Mouse (Mus musculus): Measurements from ENCODE around the gene Clec4a3. TPM values are rescaled to one million over a fixed set of nuclear protein-coding genes. Genes with fewer than 3 reads are reported as not detected.

The Clec4a3 gene
- polyA plus RNA-seq, 1 experiment from 2014 or later = 0.59 TPM

Other genes starting within 250 kb of the Clec4a3 start
- 0.09 and 0.29 TPM in 2 replicates for gene Nanog, start 245.0 kb upstream of the Clec4a3 start, polyA plus RNA-seq (2015; fragmentation: Nextera tagmentation; extraction: Ambion mirVana)
- gene Slc2a3, start 150.9 kb upstream of the Clec4a3 start, polyA plus RNA-seq (2015; fragmentation: Nextera tagmentation; extraction: Ambion mirVana) = 19.9 and 20.5 TPM in 2 replicates
- 6.4 and 6.8 TPM in 2 replicates for gene Foxj2, start 132.6 kb upstream of the Clec4a3 start, polyA plus RNA-seq (2015; fragmentation: Nextera tagmentation; extraction: Ambion mirVana)
- gene C3ar1, start 96.4 kb upstream of the Clec4a3 start, polyA plus RNA-seq (2015; fragmentation: Nextera tagmentation; extraction: Ambion mirVana) = 0.89 and 1.3 TPM in 2 replicates
- gene Necap1, start 78.0 kb upstream of the Clec4a3 start, polyA plus RNA-seq (2015; fragmentation: Nextera tagmentation; extraction: Ambion mirVana) = 112 and 122 TPM in 2 replicates
- gene Clec4a1, start 30.7 kb upstream of the Clec4a3 start, polyA plus RNA-seq (2015; fragmentation: Nextera tagmentation; extraction: Ambion mirVana) = 0.39 and 0.92 TPM in 2 replicates
- gene Clec4a4, start 37.9 kb downstream of the Clec4a3 start, polyA plus RNA-seq (2015; fragmentation: Nextera tagmentation; extraction: Ambion mirVana) = not detected in 2 replicates
- gene Clec4b1, start 97.4 kb downstream of the Clec4a3 start, polyA plus RNA-seq (2015; fragmentation: Nextera tagmentation; extraction: Ambion mirVana) = not detected in 2 replicates
- 0.81 and 1.0 TPM in 2 replicates for gene Clec4a2, start 153.9 kb downstream of the Clec4a3 start, polyA plus RNA-seq (2015; fragmentation: Nextera tagmentation; extraction: Ambion mirVana)
- not detected in 2 replicates for gene Clec4b2, start 220.4 kb downstream of the Clec4a3 start, polyA plus RNA-seq (2015; fragmentation: Nextera tagmentation; extraction: Ambion mirVana)

Measured in forebrain, embryonic 15.5 days (tissue).